Mouse (Mus musculus) embryonic facial prominence, embryonic 10.5 days (tissue): ENCODE results near the gene Dcst2. TPM values are rescaled to one million over a fixed set of nuclear protein-coding genes. Genes with fewer than 3 reads are reported as not detected.

Experiments used
- DNase-seq: peaks from one replicate; pipeline ENCODE4 v3.0.0-alpha.2; 2017; ENCODE audit warnings: low spot score
- H3K27ac ChIP-seq: fragments of 300-500 bp; sonication (generic); replicated peaks from 2 replicates; pipeline ENCODE4 v1.5.1; 2016; ENCODE audit warnings: mild to moderate bottlenecking
- H3K27me3 ChIP-seq: fragments of 300-500 bp; sonication (generic); replicated peaks from 2 replicates; pipeline ENCODE4 v1.6.1; 2016; ENCODE audit warnings: low read depth, mild to moderate bottlenecking; ENCODE audit not compliant: poor library complexity, severe bottlenecking
- H3K36me3 ChIP-seq: fragments of 300-500 bp; sonication (generic); replicated peaks from 2 replicates; pipeline ENCODE4 v1.6.1; 2016; ENCODE audit warnings: mild to moderate bottlenecking, moderate library complexity
- H3K4me1 ChIP-seq: fragments of 300-500 bp; sonication (generic); 2 replicates; pipeline ENCODE4 v1.6.1; 2016
- H3K4me3 ChIP-seq: fragments of 300-500 bp; sonication (generic); 2 replicates; pipeline ENCODE4 v1.5.1; 2016; ENCODE audit warnings: mild to moderate bottlenecking, moderate library complexity
- H3K9me3 ChIP-seq: fragments of 300-500 bp; sonication (generic); 2 replicates; pipeline ENCODE4 v1.6.1; 2016; ENCODE audit warnings: mild to moderate bottlenecking
- WGBS: fragments of 180-500 bp; shearing (Covaris S2); methylation state at CpG from one replicate; pipeline ENCODE4 v1.1.7; 2016; 5-methylcytosine and 5-hydroxymethylcytosine counted together
- polyA plus RNA-seq: library from polyadenylated mRNA; unstranded; fragments of >200 nt; fragmentation: Nextera tagmentation; extraction: Ambion mirVana; gene quantifications from 2 replicates; pipeline ENCODE4 v1.2.1, GENCODE M21; 2016

Dcst2 gene
- polyA plus RNA-seq, 1 experiment from 2014 or later: 0.09 TPM

GRCm38 (mm10) chr3:89321183-89322130 lies 40.3 kb upstream of the Dcst2 start:
- Histone ChIP-seq H3K36me3 (no peaks in the 10 kb centered on the region), H3K9me3 (no peaks in the 10 kb centered on the region), H3K4me3 (peak overlapping the region; percentile 79), H3K27me3 (peaks cover 81% of the 10 kb centered on the region), H3K27ac (peak overlapping the region; percentile 65), H3K4me1 (peaks cover 69% of the 10 kb centered on the region)
- DNase-seq: peak; percentile 56
- under 1% methylated on average over 66 of the region's 66 CpGs for WGBS

GRCm38 (mm10) chr3:89322131-89322500 lies 39.7 kb upstream of the Dcst2 start:
- no peak for DNase-seq
- H3K9me3 ChIP-seq: no peaks in the 10 kb centered on the region
- H3K36me3 ChIP-seq: no peaks in the 10 kb centered on the region
- H3K27me3 ChIP-seq: peaks cover 74% of the 10 kb centered on the region
- H3K4me3 ChIP-seq: peak overlapping the region; percentile 79
- peaks cover 65% of the 10 kb centered on the region for H3K4me1 ChIP-seq
- under 1% methylated on average over 14 of the region's 14 CpGs for WGBS
- peak overlapping the region; percentile 65 for H3K27ac ChIP-seq

- H3K27me3 ChIP-seq: peaks cover 69% of the 10 kb centered on the region
Observed at GRCm38 (mm10) chr3:89322514-89323165, 39.1 kb upstream of the Dcst2 start, which contains the start of gene Efna3. TSS of gene Efna3 (minus strand) at chr3:89322965.

GRCm38 (mm10) chr3:89325882-89326281 lies 35.9 kb upstream of the Dcst2 start:
- peaks cover 55% of the 10 kb centered on the region for H3K4me1 ChIP-seq
- 91% methylated on average over 8 of the region's 8 CpGs for WGBS
- no peak overlapping the region for H3K27ac ChIP-seq
- DNase-seq: no peak
- peaks cover 49% of the 10 kb centered on the region for H3K27me3 ChIP-seq
- no peaks in the 10 kb centered on the region for H3K9me3 ChIP-seq
- H3K4me3 ChIP-seq: no peak overlapping the region
- H3K36me3 ChIP-seq: no peaks in the 10 kb centered on the region

More at GRCm38 (mm10) chr3:89322514-89323165, 39.1 kb upstream of the Dcst2 start, which contains the start of gene Efna3:
- no peaks in the 10 kb centered on the region for H3K9me3 ChIP-seq
- H3K27ac ChIP-seq: peak within 1 kb of the TSS; percentile 65
- peak; percentile 90 for DNase-seq
- 1% methylated on average over 51 of the region's 53 CpGs for WGBS
- no peaks in the 10 kb centered on the region for H3K36me3 ChIP-seq
- peaks cover 65% of the 10 kb centered on the region for H3K4me1 ChIP-seq
- peak within 1 kb of the TSS; percentile 79 for H3K4me3 ChIP-seq

GRCm38 (mm10) chr3:89327371-89327870 lies 34.4 kb upstream of the Dcst2 start:
- H3K4me1 ChIP-seq: peaks cover 55% of the 10 kb centered on the region
- no peak overlapping the region for H3K27ac ChIP-seq
- H3K27me3 ChIP-seq: peaks cover 34% of the 10 kb centered on the region

GRCm38 (mm10) chr3:89328623-89329022 lies 33.2 kb upstream of the Dcst2 start:
- Histone ChIP-seq H3K9me3 (no peaks in the 10 kb centered on the region), H3K4me3 (peak overlapping the region; percentile 5; the same call in 1 of the 2 replicates), H3K27ac (peak overlapping the region; percentile 57; the same call in 1 of the 2 replicates), H3K27me3 (peaks cover 25% of the 10 kb centered on the region), H3K4me1 (peaks cover 57% of the 10 kb centered on the region), H3K36me3 (peaks cover 15% of the 10 kb centered on the region)
- no peak for DNase-seq
- 15% methylated on average over 4 of the region's 4 CpGs for WGBS

More at GRCm38 (mm10) chr3:89327371-89327870, 34.4 kb upstream of the Dcst2 start:
- no peak for DNase-seq
- 54% methylated on average over 9 of the region's 9 CpGs for WGBS
- no peak overlapping the region for H3K4me3 ChIP-seq
- H3K36me3 ChIP-seq: peaks cover 3% of the 10 kb centered on the region
- no peaks in the 10 kb centered on the region for H3K9me3 ChIP-seq

- no peak overlapping the region for H3K4me3 ChIP-seq
- no peak for DNase-seq
- no peak overlapping the region for H3K27ac ChIP-seq
- peaks cover 74% of the 10 kb centered on the region for H3K4me1 ChIP-seq
- H3K27me3 ChIP-seq: peaks cover 19% of the 10 kb centered on the region
- WGBS: 63% methylated on average over 3 of the region's 3 CpGs
- H3K9me3 ChIP-seq: no peaks in the 10 kb centered on the region
- peaks cover 32% of the 10 kb centered on the region for H3K36me3 ChIP-seq
Observed at GRCm38 (mm10) chr3:89330346-89330745, 31.4 kb upstream of the Dcst2 start.

GRCm38 (mm10) chr3:89330948-89331347 lies 30.8 kb upstream of the Dcst2 start:
- Histone ChIP-seq H3K9me3 (no peaks in the 10 kb centered on the region), H3K36me3 (peaks cover 38% of the 10 kb centered on the region), H3K4me1 (peaks cover 78% of the 10 kb centered on the region), H3K27me3 (peaks cover 19% of the 10 kb centered on the region), H3K27ac (no peak overlapping the region), H3K4me3 (peak overlapping the region; percentile 11; the same call in 1 of the 2 replicates)
- WGBS: 21% methylated on average over 10 of the region's 10 CpGs
- DNase-seq: peak; percentile 73

- no peak for DNase-seq
- Histone ChIP-seq H3K36me3 (peaks cover 38% of the 10 kb centered on the region), H3K9me3 (no peaks in the 10 kb centered on the region), H3K4me1 (peaks cover 85% of the 10 kb centered on the region), H3K4me3 (no peak overlapping the region), H3K27me3 (peaks cover 19% of the 10 kb centered on the region), H3K27ac (no peak overlapping the region)
- WGBS: 70% methylated on average over 13 of the region's 13 CpGs
Observed at GRCm38 (mm10) chr3:89331561-89331960, 30.2 kb upstream of the Dcst2 start.

GRCm38 (mm10) chr3:89332013-89332412 lies 29.8 kb upstream of the Dcst2 start:
- Histone ChIP-seq H3K4me1 (peaks cover 87% of the 10 kb centered on the region), H3K4me3 (no peak overlapping the region), H3K27ac (no peak overlapping the region), H3K9me3 (no peaks in the 10 kb centered on the region), H3K27me3 (peaks cover 19% of the 10 kb centered on the region), H3K36me3 (peaks cover 38% of the 10 kb centered on the region)
- WGBS: 44% methylated on average over 10 of the region's 10 CpGs
- DNase-seq: no peak

GRCm38 (mm10) chr3:89332476-89332875 lies 29.3 kb upstream of the Dcst2 start:
- no peak for DNase-seq
- peak overlapping the region; percentile 8; the same call in 1 of the 2 replicates for H3K4me3 ChIP-seq
- H3K27ac ChIP-seq: no peak overlapping the region; the same call in 1 of the 2 replicates
- peaks cover 85% of the 10 kb centered on the region for H3K4me1 ChIP-seq
- 60% methylated on average over 12 of the region's 12 CpGs for WGBS
- H3K36me3 ChIP-seq: peaks cover 38% of the 10 kb centered on the region
- peaks cover 19% of the 10 kb centered on the region for H3K27me3 ChIP-seq
- H3K9me3 ChIP-seq: no peaks in the 10 kb centered on the region

- peaks cover 19% of the 10 kb centered on the region for H3K27me3 ChIP-seq
- 80% methylated on average over 11 of the region's 11 CpGs for WGBS
- DNase-seq: no peak
- peaks cover 38% of the 10 kb centered on the region for H3K36me3 ChIP-seq
- no peaks in the 10 kb centered on the region for H3K9me3 ChIP-seq
- no peak overlapping the region for H3K27ac ChIP-seq
- peaks cover 79% of the 10 kb centered on the region for H3K4me1 ChIP-seq
- H3K4me3 ChIP-seq: 0 out of 2 replicates have a peak overlapping the region, but pooled peaks have one; percentile 8
Observed at GRCm38 (mm10) chr3:89333053-89333452, 28.7 kb upstream of the Dcst2 start.
